Mouse (Mus musculus) urinary bladder, postnatal 10 days (tissue): ENCODE measurements around the gene Ppp3r2.

Experiments
- DNase-seq: peaks from one replicate; pipeline ENCODE4 v3.0.0; 2022; ENCODE audit warnings: low spot score

The Ppp3r2 gene

DNA sequence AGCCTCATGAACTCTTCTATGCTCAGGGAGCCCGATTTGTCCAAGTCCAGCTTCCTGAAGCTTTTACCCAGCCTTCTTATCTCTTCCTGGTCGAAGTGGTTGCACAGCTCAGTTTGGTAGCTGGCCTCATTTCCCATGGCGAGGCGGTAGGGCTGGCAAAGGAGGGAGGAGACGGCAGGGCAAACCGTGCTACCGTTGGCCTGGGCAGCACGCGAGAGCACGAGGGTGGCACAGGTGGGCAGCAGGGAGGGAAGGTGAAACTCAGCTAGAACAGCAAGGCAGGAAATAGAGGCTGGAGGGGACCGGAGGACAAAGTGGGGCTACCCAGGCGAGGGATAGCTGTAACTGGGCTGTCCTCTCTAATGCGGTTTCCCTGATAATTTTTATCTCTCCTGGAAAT, at the start of gene Ppp3r2:
Gene Ppp3r2, minus strand, starts transcription at position 213 of the 400 bp plus-strand sequence.
- DNase-seq = no peak

DNA sequence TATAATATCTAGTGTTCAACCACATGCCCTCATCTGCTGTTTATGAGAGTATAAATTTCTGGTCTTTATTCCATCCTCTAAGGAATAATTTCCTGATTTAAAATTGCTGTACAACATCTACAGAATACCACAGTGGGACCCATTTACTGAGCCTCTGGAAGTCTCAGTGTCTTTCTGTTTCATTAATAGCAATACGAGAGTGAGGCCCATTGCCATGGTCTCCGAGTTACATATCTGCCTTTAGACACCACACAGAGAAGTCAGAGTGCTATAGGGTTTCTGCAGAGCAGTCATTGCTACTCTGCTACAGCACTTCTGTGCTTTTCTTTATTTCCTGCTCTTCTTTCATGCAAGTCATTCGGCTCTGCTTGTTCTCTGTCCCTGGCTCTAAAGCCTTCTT, 47.5 kb upstream of the Ppp3r2 start:
- no peak for DNase-seq

DNA sequence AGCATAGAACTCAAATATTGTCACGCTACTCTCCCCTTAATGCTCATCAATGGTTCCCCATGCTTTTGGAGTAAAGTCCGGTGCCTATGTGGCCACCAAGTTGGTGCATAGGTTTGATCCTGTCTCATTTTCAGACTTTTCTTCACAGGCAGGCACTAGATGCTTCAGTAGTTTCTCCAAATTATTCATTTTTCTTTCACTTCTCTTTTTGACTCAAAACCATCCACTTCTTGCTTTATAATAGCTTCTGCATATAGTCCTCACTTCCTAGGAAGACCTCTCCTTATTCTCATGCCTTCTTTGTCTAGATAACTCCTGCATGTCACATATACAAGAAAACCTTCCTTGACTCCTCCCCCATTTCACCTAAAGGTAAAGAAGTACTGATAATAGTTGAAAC, 42.1 kb upstream of the Ppp3r2 start:
- no peak for DNase-seq

GRCm38 (mm10) chr4:49691405-49692194, 9.8 kb upstream of the Ppp3r2 start:
- DNase-seq = no peak

DNA sequence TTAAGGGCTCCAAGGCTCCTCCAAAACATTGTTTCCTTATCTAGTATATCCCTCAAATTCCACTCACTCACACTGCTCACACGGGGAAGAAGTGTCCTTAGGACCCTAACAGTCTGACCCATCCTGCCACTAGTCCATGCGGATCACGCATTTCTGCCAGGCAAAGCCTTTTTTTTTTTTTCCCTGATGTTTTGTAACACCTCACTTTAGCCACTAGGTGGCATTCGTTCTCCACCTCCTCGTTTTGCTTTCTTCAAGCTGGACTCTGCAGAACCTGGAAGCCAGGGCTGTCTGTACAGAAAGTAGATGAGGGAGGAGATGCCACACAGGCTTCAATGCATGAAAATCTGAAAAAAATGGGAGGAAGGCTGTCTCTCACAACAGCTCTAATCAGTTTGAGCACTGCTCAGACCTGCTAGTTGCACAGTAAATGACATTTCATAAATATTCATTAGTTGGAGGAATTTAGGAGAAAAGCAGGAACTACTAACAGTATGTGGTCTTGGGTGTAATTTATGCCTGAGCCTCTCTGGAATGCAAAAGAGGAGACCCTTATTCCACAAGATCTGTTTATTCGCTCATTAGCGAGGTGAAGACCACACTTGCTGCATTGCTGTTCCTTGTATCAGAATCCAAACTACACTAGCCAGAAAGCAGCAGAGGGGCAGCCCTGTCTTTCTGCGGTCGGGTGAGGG, 6.9 kb upstream of the Ppp3r2 start:
- DNase-seq = no peak

GRCm38 (mm10) chr4:49680171-49680875, 1.5 kb downstream of the Ppp3r2 start:
- DNase-seq = no peak

GRCm38 (mm10) chr4:49676790-49677189, 5.0 kb downstream of the Ppp3r2 start:
- DNase-seq = no peak

GRCm38 (mm10) chr4:49676071-49676470, 5.8 kb downstream of the Ppp3r2 start:
- DNase-seq = no peak

- DNase-seq = no peak
These were observed 17.0 kb downstream of the Ppp3r2 start for GRCm38 (mm10) chr4:49664850-49665249.

GRCm38 (mm10) chr4:49662231-49662630, 19.6 kb downstream of the Ppp3r2 start:
- DNase-seq = no peak

DNA sequence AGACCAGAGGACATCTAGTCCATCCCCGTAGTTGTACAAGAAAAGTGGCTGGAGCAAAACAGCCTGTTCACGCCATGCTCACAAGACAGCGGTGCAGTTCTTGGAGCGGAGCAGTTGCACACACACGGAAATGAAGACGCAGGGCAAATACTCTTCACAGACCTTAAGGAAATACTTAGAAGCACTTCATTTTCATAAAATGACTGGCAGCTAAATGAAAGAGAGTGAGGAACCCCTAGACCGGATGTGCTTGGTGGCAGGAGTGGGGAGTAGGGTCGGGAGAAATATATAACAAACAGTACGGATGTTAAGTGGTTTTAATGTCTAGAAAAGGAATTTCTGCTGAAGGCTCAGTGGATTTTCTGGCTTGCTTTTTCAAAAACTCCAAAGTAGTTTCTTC, 20.2 kb downstream of the Ppp3r2 start:
- DNase-seq = no peak

DNA sequence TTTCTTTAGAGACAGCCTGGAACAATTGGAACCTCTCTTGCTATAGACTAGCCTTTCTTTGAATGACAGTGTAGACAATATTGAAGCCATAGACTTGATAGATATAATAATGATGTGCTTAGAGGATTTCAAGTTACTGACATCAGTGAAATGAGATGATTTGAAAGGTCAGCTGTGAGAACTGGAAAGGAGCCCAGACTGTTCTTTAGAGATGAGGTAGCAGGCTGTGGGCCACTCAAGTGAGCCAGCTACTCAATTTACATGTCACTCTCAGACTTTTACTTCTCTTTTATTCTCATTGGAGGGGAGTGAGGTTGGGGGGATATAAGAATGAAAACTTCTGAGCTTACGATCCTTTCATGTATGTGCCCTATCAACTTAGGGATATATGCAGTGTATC, 22.4 kb downstream of the Ppp3r2 start:
- no peak for DNase-seq

DNA sequence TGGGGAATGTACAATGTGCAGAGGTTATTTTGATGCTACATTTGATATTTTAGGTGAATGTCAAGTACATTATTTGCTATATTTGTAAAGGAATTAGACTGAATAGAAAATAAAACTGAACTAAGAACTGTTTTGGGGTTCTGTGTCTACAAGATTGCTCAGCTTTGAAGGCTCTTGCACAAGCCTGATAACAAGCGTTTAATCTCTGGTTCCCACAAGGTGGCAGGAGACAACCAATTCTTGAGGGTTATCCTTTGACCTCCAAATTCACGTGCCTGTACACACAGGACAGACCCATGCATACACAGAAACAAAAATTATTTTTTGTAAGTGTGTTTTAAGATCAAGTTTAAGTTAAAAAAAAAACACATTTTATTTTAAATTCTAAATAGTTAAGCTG, 41.9 kb downstream of the Ppp3r2 start:
- no peak for DNase-seq

GRCm38 (mm10) chr4:49637821-49638220, 44.0 kb downstream of the Ppp3r2 start:
- no peak for DNase-seq

DNA sequence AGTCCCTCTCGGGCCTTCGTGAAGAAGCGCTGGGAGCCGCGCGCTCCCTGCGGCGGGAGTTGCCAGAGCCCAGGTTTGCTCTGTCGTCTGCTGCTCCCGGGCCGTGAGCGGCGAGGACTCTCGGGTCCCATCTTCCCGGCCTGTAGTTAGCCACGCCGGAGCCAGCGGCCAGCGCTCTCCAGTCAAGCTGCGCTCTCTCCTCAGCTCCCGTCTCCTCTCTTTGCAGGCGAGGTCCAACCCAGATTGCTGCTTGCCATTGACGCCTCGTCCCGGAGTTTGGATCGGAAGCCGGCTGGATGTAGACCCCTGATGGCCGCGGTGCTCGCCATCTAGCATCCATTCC, 49.7 kb downstream of the Ppp3r2 start:
- no peak for DNase-seq

- peak; percentile 88 for DNase-seq
These were observed 50.3 kb downstream of the Ppp3r2 start, which contains the start of gene Rnf20 for GRCm38 (mm10) chr4:49631319-49632138. TSS of gene Rnf20 (plus strand) at chr4:49632006.

DNA sequence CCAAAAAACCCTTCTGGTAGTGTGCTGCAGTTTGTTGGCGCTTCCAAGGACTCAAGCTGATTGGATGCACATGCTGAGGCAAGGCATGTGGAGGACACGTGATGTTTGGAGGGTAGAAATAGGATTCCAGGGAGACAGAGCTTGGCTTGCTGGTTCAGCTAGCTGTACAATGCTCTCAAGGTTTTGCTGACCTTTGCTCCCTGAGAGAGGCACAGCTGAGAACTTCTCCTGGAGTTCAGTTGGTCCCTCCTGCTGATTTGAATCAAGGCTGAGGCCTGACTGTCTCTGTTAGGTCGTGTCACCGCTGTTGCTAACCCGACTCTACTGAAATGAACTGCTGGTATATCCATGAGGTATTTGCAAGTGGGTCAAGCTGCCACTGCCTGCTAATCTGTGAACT, 52.9 kb downstream of the Ppp3r2 start:
- no peak for DNase-seq
